Mouse (Mus musculus) c-Kit-positive CD71-positive TER-119-positive erythroid progenitor cells, embryonic 14.5 days (primary cell): Measurements from ENCODE around the gene Slc3a2.
"Not testable (repeated sequence)": the region's sequence is repeated elsewhere in the genome, so short reads cannot be mapped to it uniquely, and the experiment has no call there.

Source experiments
- DNase-seq: peaks from one replicate; pipeline ENCODE4 v3.0.0-alpha.2; 2013; ENCODE audit warnings: low spot score

The Slc3a2 gene

GRCm38 (mm10) chr19:8722907-8723573 lies at the start of gene Slc3a2:
Gene Slc3a2 (minus strand): TSS chr19:8723369.
- peak; percentile 97 for DNase-seq

- DNase-seq = peak; percentile 71
Observed at GRCm38 (mm10) chr19:8770567-8771270, 47.5 kb upstream of the Slc3a2 start, which contains the start of gene Tmem223. Gene Tmem223 (plus strand): TSS chr19:8770996.

- no peak for DNase-seq
Observed at GRCm38 (mm10) chr19:8765562-8765961, 42.4 kb upstream of the Slc3a2 start.

GRCm38 (mm10) chr19:8763276-8763675 lies 40.1 kb upstream of the Slc3a2 start:
- DNase-seq = no peak

- no peak for DNase-seq
Observed at GRCm38 (mm10) chr19:8760757-8761156, 37.6 kb upstream of the Slc3a2 start.

- DNase-seq = no peak
Observed at GRCm38 (mm10) chr19:8758899-8759298, 35.7 kb upstream of the Slc3a2 start.

- DNase-seq = peak; percentile 29
Observed at GRCm38 (mm10) chr19:8757471-8757998, 34.4 kb upstream of the Slc3a2 start.

- DNase-seq = peak; percentile 92
Observed at GRCm38 (mm10) chr19:8756635-8757387, 33.6 kb upstream of the Slc3a2 start, which contains the start of gene Nxf1. Gene Nxf1 (plus strand): TSS chr19:8757073.

GRCm38 (mm10) chr19:8755652-8756051 lies 32.5 kb upstream of the Slc3a2 start:
- DNase-seq = no peak

- DNase-seq = no peak
Observed at GRCm38 (mm10) chr19:8747368-8747767, 24.2 kb upstream of the Slc3a2 start.

- DNase-seq = no peak
Observed at GRCm38 (mm10) chr19:8745382-8745781, 22.2 kb upstream of the Slc3a2 start.

- no peak for DNase-seq
Observed at GRCm38 (mm10) chr19:8742176-8742575, 19.0 kb upstream of the Slc3a2 start.

GRCm38 (mm10) chr19:8741243-8741869 lies 18.2 kb upstream of the Slc3a2 start, which contains the start of gene Stx5a:
Gene Stx5a (plus strand): TSS chr19:8741413.
- DNase-seq = peak; percentile 98

- DNase-seq = no peak
Observed at GRCm38 (mm10) chr19:8740603-8741002, 17.4 kb upstream of the Slc3a2 start, which contains the start of gene 1700092M07Rik. Gene 1700092M07Rik (plus strand): TSS chr19:8740718.

GRCm38 (mm10) chr19:8739646-8740045 lies 16.5 kb upstream of the Slc3a2 start:
- DNase-seq = no peak

- no peak for DNase-seq
Observed at GRCm38 (mm10) chr19:8738911-8739310, 15.7 kb upstream of the Slc3a2 start.

GRCm38 (mm10) chr19:8736160-8736467 lies 12.9 kb upstream of the Slc3a2 start:
- DNase-seq = no peak

GRCm38 (mm10) chr19:8735389-8736159 lies 12.4 kb upstream of the Slc3a2 start, which contains the start of gene Wdr74:
Gene Wdr74 (plus strand): TSS chr19:8735827.
- DNase-seq = peak; percentile 89

- no peak for DNase-seq
Observed at GRCm38 (mm10) chr19:8734334-8734733, 11.2 kb upstream of the Slc3a2 start.

GRCm38 (mm10) chr19:8728335-8729099 lies 5.3 kb upstream of the Slc3a2 start:
- not testable (repeated sequence) for DNase-seq
